Mouse (Mus musculus): ENCODE data around the gene Mylk.

The Mylk gene

DNA sequence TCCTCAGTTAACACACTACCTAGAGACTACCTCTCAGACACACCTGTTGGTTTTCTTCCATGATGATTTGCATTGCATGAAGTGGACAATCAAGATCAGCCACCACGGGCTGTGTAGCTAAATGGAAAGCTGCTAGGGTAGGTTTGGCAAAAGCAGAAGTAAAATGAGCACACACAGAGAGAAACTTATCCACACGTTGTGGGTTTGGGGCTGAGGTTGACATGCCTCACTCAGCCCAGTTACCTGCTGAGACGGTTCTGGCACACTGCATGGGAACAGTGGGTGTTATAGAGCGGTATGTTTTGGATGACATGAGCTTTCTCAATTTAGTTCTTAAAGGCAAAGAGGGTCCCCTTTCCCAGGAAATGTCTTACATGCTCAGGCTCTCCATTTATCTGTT, 25.1 kb downstream of the Mylk start:
- no peak for DNase-seq

DNA sequence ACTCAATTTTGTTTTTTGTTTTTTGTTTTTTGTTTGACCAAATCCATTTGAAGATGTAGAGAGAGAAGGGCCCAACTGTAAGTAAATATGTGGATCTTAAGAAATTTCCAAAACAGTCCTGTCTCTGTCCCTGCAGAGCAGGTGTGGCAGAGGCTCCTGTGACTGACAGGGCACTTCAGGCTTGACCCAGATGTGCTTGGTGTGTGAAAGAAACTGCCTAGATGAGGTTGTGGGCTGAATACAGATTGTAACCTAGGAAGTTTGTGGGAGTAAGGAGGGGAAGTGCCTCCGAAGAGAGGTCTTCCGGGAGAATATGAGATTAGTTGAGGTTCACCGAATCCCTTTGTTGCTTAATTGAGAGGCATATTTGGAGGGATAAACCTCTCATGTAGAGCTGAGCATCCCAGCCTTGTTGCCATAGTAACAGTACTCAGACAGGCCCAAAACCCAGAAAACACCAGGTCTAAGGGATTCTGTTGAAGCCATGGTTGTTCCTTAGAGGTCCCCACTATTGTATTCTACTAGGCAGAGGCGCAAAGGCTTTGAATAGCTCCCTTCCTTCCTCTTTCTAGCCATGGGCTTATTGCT, 27.5 kb downstream of the Mylk start:
- DNase-seq: peak; percentile 94

DNA sequence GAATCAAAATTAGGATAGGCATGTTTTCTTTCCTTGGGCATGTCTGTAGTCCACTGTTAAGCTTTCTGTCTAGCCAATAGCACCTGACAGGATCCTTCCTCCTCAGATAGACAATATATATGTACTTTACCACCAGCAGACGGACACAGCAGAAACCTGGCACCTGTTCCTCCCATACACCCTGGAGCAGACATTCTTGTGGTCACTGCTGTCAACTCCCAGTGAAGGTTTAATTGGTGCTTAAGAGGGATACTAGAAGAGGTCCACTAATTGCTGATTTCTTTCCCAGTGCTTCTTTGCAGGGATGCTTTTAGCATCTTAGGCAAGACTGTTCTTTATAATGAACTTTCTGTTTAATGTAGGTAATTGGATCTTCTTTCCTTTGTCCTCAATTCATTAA, 37.4 kb downstream of the Mylk start:
- peak; percentile 40 for DNase-seq

DNA sequence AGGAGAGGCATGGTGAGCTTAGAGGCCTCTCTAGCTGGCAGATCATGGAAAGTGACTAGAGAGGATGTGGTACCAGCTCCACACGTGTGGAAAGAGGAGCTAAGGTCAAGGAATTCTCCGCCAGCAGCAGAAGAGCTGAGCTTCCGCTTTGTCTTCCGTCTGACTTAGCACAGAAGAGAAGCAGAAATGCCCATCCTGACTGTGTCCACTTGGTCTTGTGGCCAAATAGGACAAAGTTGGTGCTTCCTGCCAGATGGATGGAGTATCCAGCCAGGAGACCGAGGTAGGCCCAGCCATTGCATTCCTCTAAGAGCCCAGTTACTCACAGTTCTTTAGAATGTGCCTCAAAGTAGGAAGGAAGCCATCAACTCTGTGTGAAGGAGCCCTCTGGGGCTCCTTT, 38.5 kb downstream of the Mylk start:
- DNase-seq: no peak

DNA sequence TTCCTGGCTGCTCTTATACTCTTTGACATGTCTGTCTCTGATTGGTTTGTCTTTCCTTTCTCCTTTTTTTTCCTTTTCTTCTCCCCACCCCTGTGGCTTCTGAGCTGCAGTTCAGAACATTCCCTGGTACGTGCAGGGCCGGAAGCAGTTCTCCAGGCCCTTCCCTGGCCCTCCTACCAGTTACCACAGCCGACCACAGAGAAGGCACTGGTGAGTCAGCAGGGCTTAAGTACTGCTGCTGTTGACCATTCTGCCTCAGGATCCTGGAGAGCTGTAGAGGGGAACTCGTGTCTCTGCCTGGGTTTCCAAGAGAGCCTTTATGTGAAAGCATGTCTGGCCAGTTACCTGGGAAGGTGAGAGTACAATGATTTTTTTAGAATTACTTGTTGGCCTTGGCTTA, 39.7 kb downstream of the Mylk start:
- DNase-seq: no peak

DNA sequence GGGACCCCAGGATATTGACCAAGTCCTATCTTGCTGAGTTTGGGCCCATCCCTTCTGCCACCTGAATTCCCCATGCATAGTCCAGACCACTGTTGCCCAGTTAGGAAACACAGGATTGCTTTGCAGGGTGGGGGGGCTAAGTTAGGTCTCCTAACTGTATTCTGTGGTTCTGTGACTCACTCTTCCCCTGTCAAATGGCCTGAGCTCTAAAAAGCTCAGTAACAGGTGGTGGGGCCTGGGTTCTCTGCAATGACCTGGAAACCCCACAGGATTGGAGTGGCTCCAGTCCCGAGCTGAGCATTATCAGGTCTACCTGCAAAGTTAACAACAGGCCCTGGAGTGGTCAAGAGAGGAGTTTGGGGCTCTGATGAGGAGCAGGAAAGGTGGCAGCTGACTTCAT, 47.5 kb downstream of the Mylk start:
- DNase-seq: no peak

DNA sequence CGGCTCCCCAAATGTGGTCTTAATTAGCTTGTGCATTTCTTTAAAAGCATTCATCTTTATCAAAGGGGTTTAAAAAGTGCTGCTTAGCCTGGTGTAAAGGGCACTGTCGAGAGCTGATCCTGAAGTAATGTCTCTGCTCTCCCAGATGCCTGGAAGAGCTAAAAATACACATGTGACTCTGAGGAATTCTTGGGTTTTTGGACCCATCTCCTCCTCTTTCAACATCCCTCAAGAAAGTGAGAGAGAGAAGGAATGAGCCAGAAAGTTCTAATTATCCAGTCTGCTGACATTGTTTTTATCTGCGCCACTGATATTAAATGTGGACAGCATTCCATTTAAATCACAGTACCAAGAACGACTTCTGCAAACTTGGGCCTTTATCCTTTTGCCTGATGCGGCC, 48.0 kb downstream of the Mylk start:
- no peak for DNase-seq

DNA sequence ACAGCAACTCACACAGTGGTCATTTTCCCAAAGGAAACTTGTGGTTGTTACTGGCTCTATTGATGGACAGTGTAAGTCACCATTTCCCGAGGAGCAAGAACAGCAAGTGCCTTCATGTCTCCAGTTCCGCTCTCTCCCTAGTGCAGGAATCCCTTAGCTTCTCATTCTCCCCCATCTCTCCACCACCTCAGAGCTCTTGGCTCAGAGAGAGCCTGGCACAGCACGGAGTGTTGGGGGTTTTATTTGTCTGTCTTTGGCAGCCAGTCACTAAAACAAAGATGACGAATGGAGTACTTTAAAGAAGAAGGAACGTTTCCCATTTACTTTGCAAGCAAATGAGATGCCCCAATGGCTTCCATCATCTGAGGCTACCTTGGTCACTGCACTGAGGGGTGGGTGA, 56.2 kb downstream of the Mylk start:
- DNase-seq: no peak

DNA sequence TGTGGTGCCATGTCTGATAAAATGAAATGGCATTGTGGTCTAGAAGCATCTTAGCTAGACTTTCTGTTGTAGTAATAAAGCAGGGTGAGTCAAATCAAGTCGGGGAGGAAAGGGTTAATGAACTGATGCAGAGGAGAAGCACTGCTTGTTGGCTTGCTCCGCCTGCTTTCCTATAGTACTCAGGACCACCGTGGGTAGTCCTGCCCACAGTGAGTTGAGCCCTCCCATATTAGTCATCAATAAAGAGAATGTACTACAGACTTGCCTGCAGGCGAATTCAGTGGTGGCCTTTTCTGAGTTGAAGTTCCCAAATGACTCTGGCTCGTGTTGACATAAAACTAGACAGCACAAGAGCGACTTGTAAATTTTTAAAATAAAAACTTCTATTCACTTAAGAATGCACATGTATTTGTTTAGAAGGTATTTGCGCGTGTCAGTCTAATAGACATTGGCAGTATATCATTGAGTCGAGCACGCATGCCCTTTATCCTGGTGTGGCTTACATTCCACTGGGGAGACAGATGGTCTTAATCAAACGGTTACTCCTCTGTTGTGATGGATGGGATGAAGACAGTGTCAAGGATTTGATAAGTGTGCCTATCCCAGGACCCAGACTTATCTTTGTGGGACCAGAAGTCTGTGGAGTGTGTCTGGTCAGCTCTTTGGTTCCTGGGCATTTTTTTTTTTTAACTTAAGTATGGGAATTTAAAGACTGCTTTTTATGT, 59.4 kb downstream of the Mylk start:
- peak; percentile 19 for DNase-seq

DNA sequence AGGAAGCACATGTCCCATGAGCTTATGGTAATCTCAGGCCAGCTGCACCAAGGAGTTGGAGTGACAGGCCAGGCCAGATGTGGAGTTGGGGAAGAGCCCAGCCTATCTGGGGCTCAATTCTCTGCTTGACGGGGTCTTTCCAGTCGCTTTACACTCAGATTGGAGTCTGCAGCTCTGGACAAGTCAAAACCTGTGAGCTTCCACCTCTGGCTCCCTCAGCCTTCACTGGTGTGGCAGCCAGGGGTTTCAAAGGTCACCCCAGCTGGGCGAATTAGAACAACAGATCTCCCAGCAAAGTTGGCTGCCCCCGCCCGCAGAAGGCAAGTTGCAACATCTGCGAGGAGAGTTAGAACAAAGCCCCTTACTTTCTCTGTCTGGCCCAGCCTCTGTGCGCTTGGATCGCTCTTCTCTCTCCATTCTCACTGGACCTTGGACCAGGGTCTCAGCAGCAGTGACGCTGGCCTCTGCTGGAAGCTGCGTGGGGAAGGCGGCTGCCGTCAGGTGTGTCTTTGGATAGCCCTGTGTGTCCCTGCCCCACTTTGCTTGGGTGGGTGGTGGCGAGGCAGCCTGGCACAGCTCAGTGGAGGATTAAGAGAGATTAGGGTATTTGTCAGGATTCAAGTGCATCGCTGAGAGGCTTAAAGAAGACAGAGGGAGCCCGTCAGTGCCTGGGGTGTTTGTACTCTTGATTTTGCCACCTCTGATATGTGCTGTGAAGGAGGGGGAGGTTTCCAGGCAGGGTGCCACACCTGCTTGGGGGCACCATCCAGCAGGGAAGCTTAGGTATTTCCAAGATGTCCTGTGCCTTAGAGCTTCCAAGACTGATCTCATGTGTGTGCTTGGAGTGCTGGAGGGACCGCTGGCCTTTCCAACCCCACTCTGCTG, 62.1 kb downstream of the Mylk start:
- peak; percentile 74 for DNase-seq

DNA sequence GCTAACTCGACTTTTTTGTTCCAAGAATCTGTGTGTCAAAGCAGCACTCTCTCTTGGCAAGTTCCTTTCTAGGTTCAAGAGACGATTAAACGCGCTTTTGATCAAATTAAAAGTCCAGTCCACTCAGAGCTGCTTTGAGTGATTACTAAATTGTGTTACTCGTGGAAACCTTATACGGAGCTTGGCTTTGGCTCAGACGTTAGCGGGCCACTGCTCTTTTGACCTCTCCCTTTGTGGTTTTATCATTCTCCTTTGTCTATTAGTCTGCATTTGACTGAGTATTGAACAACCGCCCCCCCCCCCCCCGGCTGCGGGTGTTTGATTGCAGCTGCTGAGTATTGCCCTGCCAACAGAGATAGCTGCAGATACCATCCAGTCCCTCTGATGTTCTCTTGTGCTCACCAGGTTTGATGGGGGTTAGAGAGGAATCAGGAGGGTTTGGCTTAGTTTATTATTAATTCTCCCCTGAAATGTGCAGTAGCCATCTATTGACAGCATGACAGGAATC, 62.8 kb downstream of the Mylk start:
- DNase-seq: peak; percentile 27

DNA sequence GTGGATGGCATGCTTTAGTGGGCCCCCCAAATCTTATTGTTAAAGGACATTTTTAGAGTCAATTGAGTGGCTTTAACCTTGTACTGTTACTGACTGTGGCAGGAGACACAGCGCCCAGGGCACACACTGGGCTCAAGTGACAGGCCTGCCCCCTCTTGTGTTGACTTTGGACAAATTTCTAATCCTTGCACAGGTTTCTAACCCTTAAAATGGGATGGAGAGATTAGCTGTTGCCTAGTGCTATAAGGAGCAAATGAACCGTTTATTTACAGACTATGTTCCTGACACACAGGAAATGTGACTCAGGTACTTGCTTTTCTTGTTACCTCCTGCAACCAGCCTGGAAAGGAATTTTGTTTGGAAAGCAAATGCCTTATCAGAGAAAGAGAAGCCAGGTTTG, 67.2 kb downstream of the Mylk start:
- no peak for DNase-seq

DNA sequence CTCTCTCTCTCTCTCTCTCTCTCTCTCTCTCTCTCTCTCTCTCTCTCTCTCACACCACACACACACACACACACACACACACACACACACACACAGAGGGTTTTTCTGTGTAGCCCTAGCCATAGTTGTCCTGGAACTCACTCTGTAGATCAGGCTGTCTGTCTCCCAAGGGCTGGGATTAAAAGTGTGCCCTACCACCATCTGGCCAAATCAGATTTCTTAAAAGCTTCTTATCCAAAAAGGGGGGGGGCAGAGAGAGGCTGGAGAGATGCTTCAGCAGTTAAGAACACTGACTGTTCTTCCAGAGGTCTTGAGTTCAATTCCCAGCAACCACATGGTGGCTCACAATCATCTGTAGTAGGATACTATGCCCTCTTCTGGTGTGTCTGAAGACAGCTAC, 68.2 kb downstream of the Mylk start:
- DNase-seq: peak; percentile 59

DNA sequence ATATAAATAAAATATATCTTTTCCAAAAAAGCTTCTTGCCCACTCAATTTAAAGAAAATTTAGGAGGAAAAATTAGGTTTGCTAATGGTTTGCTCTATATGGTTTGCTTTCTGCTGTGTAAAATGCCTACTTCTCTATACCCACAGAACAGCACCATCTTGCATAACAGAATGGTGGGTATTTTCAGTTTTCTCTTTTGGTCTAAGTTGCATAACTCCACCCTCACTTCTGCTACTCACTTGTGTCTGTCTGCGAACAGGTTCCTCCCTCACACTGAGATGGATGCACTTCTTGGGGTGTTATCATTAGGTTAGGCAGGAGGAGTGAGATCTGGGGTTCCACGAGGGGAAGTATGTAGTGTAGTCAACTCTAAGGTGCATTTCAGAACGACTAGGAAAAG, 68.6 kb downstream of the Mylk start:
- DNase-seq: no peak

DNA sequence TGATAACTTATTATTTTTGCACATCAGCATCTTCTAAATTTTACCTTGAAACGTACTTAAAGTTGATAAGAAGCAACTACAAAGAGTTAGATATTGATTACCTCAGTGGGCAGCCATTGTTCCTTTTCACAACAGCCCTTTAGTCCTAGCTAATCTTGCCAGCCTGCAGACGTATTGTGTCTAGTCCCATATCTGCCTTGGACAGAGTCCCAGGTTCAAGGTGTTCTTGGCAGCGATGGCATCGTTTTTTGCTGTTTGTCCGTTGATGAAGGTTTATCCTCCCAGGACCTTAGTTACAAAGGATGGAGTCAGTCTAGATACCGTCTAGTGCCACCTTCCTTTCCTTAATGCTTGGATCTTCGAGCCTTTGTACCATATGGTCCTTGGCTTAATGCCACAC, 69.6 kb downstream of the Mylk start:
- no peak for DNase-seq

DNA sequence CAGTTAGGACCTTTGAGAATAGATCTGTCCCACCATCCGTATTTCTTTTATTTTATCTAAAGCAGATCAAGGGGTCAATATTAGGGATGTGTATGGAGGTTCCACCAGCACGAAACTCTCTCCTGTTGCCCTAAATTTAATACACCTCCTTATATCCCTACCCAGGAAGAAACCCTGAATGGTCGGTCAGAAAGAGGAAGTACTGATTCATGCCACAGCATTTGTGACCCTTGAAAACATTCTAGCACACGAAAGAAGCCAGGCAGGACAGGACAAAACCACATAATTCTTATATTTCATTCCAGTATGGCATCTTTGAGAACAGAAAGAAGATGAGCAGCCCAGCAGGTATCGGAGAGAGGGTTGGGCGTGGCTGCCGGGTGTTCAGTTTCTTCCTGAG, 71.5 kb downstream of the Mylk start:
- no peak for DNase-seq

DNA sequence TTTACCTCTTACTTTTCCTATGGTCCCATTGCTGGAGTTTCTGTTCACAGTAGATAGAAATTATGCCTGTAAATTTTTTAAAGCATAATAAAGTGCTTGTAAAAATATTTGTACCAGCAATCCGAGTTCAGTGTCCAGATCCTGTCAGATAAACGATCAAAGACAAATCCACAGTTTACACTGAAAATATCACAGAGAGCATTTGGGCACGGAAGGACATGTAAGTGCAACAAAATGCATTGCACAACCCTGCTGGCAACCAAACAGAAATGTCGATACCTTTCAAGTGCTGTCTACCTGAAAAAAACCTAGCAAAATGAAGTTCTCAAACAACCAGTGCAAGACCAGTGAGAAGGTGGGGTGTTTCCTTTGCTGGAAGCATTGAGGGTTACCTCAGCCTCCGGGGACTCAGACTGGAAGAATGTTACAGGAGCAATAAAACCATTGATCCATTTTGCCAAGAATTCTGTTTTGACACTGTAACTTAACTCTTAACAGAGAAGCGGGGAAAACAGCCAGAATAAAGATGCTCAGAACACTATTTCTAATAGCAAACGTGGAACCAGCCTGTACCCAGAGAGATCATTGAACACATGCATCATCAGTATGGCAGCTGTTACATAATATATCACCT, 80.2 kb downstream of the Mylk start:
- no peak for DNase-seq

DNA sequence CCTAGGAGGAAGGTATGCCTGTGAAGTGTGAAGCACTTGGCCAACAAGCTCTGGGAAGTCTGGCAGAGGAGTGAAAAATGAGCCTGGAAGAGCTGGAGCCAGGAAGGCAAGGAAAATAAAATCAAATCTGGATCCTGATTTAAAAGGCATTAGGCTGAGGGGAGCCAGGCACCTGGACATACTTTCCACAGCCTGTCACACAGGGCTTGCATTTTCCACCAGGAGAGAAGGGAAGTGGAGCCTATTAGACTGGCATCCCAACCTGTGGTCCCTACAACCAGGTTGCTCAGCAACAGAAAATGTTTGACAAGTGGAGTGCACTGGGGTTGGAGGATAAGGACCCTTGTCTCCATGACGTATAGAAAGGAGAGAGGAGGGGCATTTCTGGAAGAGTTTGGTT, 89.5 kb downstream of the Mylk start:
- no peak for DNase-seq

DNA sequence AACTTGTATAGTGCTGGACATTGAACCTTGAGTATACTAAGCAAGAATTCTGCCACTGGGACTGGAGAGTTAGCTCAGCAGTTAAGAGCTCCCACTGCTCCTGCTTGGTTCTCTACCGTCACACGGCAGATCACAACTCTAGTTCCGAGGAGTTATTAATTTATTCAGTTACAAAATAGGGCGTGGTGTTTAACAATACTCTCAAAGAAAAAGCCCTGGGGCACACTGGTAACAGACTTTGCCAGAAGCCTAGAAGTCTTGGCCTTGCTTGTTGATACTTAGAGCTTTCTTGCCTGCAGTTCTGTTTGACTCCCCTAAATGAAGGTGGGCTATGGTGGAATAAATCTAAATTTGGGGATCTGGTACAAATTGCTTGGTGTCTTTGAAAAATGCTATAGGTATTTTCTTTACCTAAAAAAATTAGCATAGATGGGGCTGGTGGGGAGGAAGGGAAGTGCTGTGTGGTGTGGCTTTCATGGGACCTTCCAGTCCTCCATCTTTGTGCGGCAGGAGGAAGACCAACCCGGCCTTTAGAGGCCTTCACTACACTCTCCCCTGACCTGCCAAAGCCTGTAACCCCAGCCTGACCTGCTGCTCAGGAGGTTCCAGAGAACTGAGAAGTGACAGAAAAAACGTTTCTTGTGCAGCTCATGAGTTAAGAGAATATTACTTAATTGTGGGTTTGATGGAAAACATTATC, 94.1 kb downstream of the Mylk start:
- DNase-seq: no peak

DNA sequence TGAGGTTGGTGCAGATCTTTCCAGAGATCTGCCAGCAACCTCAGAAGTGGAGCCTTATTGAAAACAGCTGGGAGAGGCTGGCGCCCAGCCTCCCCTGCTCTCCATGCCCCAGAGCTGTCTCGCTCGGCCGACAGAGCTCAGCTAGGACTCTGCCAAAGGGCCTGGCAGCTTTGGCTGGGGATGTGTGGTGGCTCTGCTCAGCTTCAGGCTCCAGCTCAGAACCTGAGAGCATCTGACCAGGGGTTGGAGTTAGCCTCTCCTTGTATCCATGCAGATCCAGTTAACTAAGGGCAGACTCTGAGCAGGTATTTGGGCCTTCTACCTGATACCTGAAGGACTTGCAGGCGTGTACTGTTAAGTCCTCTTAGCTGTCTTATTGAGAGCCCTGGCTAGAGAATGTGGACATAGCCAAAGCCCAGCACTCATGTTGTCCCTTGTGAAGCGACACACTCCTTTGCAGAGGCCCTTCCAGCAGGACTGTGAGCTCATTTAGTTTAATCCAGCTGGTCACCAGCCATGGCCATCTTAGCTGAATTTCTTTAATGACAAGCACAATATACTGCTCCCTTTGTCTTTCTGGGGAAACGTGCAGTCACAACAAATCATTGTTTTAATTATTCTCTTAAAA, 94.8 kb downstream of the Mylk start:
- no peak for DNase-seq

DNA sequence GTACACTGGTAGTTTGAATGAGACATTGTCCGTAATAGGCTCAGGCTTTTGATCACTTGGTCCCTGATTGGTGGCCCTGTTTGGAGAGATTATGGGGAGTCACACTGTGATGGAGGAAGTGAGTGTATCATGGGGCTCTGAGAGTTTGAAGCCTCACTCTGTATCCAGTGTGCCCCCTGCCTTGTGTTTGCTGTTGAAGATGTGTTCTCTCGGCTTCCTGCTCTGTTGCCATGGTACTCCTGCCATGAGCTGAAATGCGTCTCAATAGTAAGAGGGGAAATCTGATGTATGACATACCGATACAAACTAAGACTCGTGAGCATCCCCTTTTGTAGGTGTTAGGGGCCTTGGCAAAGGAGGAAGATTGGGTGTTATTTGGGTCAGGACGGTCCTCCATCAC, 99.8 kb downstream of the Mylk start:
- no peak for DNase-seq

DNA sequence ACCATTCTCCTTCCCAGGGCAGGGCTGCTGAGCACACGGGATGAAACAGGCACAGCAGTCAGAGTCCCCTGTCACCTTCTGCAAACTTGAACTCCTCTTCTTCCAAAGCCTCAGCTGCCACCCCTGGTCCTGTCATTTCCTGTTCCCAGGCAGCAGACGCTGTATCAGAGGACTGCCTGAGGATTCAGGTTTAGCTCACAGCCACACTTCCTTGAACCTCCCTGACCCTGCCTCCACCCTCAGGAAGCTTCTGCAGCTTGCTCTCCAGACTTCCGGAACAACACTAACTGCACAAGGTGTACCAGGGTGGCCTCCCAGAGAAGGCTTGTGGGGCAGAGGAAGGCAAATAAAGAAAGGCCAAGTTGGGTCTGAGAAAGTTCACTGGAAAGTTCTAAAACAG, 102.6 kb downstream of the Mylk start:
- no peak for DNase-seq
